Mouse (Mus musculus) heart, postnatal 0 days (tissue): ENCODE measurements around the gene Lrpprc. TPM values are rescaled to one million over a fixed set of nuclear protein-coding genes. Genes with fewer than 3 reads are reported as not detected.

ENCODE experiments used
- ATAC-seq: fragments of 200-750 bp; cut with Nextera tagmentation; 2 replicates; pipeline ENCODE4 v1.8.0; 2017; ENCODE audit warnings: low read depth, moderate number of reproducible peaks, moderate library complexity; ENCODE audit not compliant: insufficient read depth
- DNase-seq: peaks from one replicate; pipeline ENCODE4 v3.0.0-alpha.2; 2016; ENCODE audit warnings: low spot score
- H3K27ac ChIP-seq: fragments of 300-500 bp; sonication (generic); 2 replicates; pipeline ENCODE4 v1.5.1; 2014; ENCODE audit warnings: low read depth, mild to moderate bottlenecking
- H3K27me3 ChIP-seq: fragments of 300-500 bp; sonication (generic); 2 replicates; pipeline ENCODE4 v1.6.1; 2014; ENCODE audit warnings: low read length, mixed read lengths; ENCODE audit not compliant: control insufficient read depth, insufficient read depth
- H3K36me3 ChIP-seq: fragments of 300-500 bp; sonication (generic); replicated peaks from 2 replicates; pipeline ENCODE4 v1.6.1; 2014; ENCODE audit warnings: low read length, mixed read lengths; ENCODE audit not compliant: control insufficient read depth, insufficient read depth
- H3K4me1 ChIP-seq: fragments of 300-500 bp; sonication (generic); 2 replicates; pipeline ENCODE4 v1.6.1; 2014; ENCODE audit warnings: antibody characterized with exemption; ENCODE audit not compliant: control insufficient read depth, insufficient read depth
- H3K4me2 ChIP-seq: fragments of 300-500 bp; sonication (generic); 2 replicates; pipeline ENCODE4 v1.6.1; 2014; ENCODE audit warnings: low read depth, mild to moderate bottlenecking, low read length, moderate library complexity
- H3K4me3 ChIP-seq: fragments of 300-500 bp; sonication (generic); 2 replicates; pipeline ENCODE4 v1.5.1; 2014; ENCODE audit warnings: low read depth, low read length
- H3K9ac ChIP-seq: fragments of 300-500 bp; sonication (generic); replicated peaks from 2 replicates; pipeline ENCODE4 v1.6.1; 2014; ENCODE audit warnings: low read depth, low read length, mixed read lengths
- H3K9me3 ChIP-seq: fragments of 300-500 bp; sonication (generic); replicated peaks from 2 replicates; pipeline ENCODE4 v1.6.1; 2016; ENCODE audit warnings: low read length; ENCODE audit not compliant: control insufficient read depth
- CTCF ChIP-seq: IDR thresholded peaks from 2 replicates; pipeline ENCODE4 v1.5.1; 2016; ENCODE audit warnings: antibody characterized with exemption, control low read depth, low read depth
- EP300 ChIP-seq: IDR thresholded peaks from 2 replicates; pipeline ENCODE4 v1.6.1; 2016; ENCODE audit warnings: antibody characterized with exemption, low read depth
- WGBS: fragments of 180-500 bp; shearing (Covaris S2); extraction: QIAGEN DNeasy Blood & Tissue Kit; methylation state at CpG from one replicate; pipeline ENCODE4 v1.1.7; 2014; 5-methylcytosine and 5-hydroxymethylcytosine counted together
- polyA plus RNA-seq: library from polyadenylated mRNA; unstranded; fragments of >200 nt; fragmentation: Nextera tagmentation; extraction: Ambion mirVana; gene quantifications from 2 replicates; pipeline ENCODE4 v1.2.1, GENCODE M21; 2015
- total RNA-seq: library from RNA; depleted of rRNA; stranded (reverse); fragments of >200 nt; gene quantifications from 2 replicates; pipeline ENCODE4 v1.2.3, GENCODE M21; 2014; ENCODE audit warnings: low replicate concordance

The Lrpprc gene
- total and polyA plus RNA-seq, 2 experiments from 2014 or later, result 68.0 to 94.6 TPM

DNA sequence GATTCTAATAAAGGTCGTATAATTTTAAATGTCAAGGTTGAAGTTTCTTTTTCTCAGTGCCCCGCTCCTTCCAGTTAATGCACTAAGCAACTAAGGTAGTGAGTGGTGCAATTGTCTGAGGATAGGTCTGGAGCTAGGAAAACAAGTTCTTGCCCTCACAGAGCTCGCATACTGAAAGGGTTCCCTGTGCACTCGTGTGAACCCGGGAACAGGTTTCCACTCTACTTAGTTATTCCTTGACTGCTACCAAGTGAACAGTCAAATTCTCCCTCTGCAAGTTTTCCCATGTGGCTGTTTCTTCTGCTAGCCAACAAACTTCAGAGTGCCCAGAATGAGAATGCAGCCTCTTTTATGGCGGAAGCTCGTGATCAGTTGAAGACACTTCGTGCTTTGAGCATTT, 567 bp upstream of the Lrpprc start:
- Histone ChIP-seq H3K27ac (peak overlapping the region; percentile 86), H3K9me3 (no peaks in the 10 kb centered on the region), H3K27me3 (no peaks in the 10 kb centered on the region), H3K36me3 (peaks cover 10% of the 10 kb centered on the region; the same call in 1 of the 2 replicates), H3K9ac (peak overlapping the region; percentile 66), H3K4me3 (peak overlapping the region; percentile 89), H3K4me2 (peak overlapping the region; percentile 81), H3K4me1 (peaks cover 16% of the 10 kb centered on the region)
- TF ChIP-seq CTCF (no peak), EP300 (no peak)
- ATAC-seq (no peak), DNase-seq (no peak)
- 4% methylated on average over 8 of the region's 8 CpGs for WGBS

DNA sequence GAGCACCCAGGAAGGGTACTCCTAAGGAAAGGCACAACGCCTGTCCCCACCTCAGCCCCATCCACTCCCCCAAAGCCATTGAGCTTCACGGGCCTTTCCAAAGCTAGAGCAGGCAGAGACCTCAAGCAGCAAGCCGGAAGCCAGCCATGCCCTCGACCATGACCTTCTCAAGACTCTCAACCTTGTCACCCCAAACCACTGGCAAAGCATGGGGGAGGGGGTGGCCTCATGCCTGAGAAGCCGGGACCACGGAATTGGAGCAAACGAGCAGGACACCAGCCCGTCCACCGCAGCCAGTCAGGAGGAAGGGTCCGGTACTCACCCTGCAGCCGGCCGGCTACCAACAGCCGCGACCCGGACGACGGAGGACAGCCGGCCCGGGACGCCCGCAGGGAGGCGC, 546 bp downstream of the Lrpprc start:
- H3K4me1 ChIP-seq, result peaks cover 16% of the 10 kb centered on the region
- no peaks in the 10 kb centered on the region for H3K27me3 ChIP-seq
- DNase-seq (no peak), ATAC-seq (peak; percentile 5; the same call in 1 of the 2 replicates)
- TF ChIP-seq EP300, result no peak
- TF ChIP-seq CTCF, result no peak
- peak overlapping the region; percentile 89 for H3K4me3 ChIP-seq
- H3K4me2 ChIP-seq, result peak overlapping the region; percentile 81
- WGBS, result 0% methylated on average over 22 of the region's 22 CpGs
- peak overlapping the region; percentile 82 for H3K9ac ChIP-seq
- H3K27ac ChIP-seq, result peak overlapping the region; percentile 86
- H3K36me3 ChIP-seq, result peaks cover 10% of the 10 kb centered on the region; the same call in 1 of the 2 replicates
- H3K9me3 ChIP-seq, result no peaks in the 10 kb centered on the region

DNA sequence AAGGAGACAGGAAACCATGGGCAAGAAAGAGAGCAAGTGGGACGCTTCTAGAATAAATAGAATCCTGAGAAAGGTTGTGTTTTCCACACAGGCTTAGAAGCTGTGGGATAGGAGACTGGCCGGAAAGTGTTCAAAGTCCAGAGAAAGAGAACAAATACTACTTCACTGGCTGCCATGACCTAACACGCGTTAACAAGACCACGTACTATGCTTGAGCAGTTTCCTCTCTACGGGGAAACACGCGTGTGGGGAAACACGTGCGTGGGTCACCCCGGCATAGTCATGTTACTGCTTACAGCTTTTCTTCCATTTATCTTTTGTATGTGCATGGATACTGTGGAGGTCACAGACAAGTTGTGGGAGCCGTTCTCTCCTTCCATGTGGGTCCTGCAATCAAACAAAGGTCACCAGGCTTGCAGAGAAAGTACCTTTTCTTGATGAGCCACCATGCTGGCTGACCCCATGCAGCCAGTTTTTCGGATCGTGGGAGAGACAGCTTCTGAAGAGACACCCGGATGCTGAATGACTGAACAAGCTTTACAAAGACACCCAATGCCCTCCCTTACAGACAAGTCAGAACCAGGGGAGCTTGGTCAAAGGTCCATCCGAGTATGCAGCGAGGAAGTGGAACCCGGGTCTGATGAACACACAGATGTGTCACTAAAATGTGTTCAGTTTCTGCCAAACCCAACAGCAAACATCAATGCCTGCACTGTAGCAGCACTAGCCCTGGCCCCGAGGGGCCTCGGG, 2.0 kb downstream of the Lrpprc start:
- peaks cover 16% of the 10 kb centered on the region for H3K4me1 ChIP-seq
- no peak overlapping the region for H3K4me2 ChIP-seq
- no peaks in the 10 kb centered on the region for H3K27me3 ChIP-seq
- no peak overlapping the region for H3K4me3 ChIP-seq
- H3K9me3 ChIP-seq, result no peaks in the 10 kb centered on the region
- ATAC-seq (no peak), DNase-seq (no peak)
- 85% methylated on average over 20 of the region's 20 CpGs for WGBS
- no peak overlapping the region for H3K9ac ChIP-seq
- TF ChIP-seq CTCF, result no peak
- no peak for TF ChIP-seq EP300
- H3K27ac ChIP-seq, result no peak overlapping the region
- H3K36me3 ChIP-seq, result peaks cover 10% of the 10 kb centered on the region; the same call in 1 of the 2 replicates

DNA sequence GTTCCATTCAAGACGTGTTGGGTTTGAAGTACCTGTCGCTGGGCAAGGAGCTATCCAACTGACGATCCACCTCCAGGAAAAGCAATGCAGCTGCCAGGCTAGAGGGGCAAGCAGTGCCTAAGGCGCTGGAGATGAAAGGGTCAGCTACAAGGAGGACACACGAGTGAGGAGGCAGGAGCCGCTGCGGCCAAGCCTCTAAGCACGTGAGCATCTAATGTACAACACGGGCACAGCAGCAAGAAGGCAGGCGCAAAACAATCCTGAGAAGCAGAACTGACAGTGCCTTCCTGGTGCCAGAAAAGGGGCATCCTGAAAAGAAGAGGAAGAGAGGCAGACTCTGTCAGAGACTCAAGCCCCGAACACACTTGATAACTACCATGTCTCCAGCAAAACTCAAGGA, 3.1 kb downstream of the Lrpprc start:
- Histone ChIP-seq H3K9me3 (no peaks in the 10 kb centered on the region), H3K36me3 (peaks cover 10% of the 10 kb centered on the region; the same call in 1 of the 2 replicates), H3K27ac (no peak overlapping the region), H3K4me2 (no peak overlapping the region), H3K4me3 (no peak overlapping the region), H3K9ac (no peak overlapping the region), H3K27me3 (no peaks in the 10 kb centered on the region), H3K4me1 (peaks cover 16% of the 10 kb centered on the region)
- no peak for TF ChIP-seq EP300
- TF ChIP-seq CTCF, result no peak
- WGBS, result 86% methylated on average over 11 of the region's 11 CpGs
- DNase-seq (no peak), ATAC-seq (no peak)

DNA sequence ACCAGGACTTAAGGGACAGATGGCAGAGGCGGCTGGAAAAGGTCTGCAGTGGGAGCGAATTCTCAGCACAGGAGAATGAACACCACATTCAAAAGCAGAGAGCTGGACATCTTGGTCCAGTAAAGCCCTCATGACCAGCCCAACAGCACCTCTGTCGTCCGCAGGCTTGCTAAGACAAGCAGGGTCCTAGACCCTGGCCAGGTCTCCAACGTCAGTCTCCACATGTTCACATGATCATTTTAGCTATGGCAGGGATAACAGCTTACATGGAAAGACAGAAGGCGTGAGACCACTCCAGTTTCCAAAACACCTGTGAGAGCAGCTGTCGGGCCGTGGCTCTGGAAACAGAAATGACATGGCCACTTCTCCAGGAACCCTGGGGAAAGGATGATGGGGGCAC, 3.7 kb downstream of the Lrpprc start:
- TF ChIP-seq EP300, result no peak
- no peak for TF ChIP-seq CTCF
- Histone ChIP-seq H3K4me1 (peaks cover 14% of the 10 kb centered on the region), H3K4me3 (no peak overlapping the region), H3K4me2 (no peak overlapping the region), H3K9ac (no peak overlapping the region), H3K36me3 (peaks cover 10% of the 10 kb centered on the region; the same call in 1 of the 2 replicates), H3K27ac (no peak overlapping the region), H3K9me3 (no peaks in the 10 kb centered on the region), H3K27me3 (no peaks in the 10 kb centered on the region)
- ATAC-seq, result no peak
- no peak for DNase-seq
- WGBS, result 85% methylated on average over 8 of the region's 8 CpGs

DNA sequence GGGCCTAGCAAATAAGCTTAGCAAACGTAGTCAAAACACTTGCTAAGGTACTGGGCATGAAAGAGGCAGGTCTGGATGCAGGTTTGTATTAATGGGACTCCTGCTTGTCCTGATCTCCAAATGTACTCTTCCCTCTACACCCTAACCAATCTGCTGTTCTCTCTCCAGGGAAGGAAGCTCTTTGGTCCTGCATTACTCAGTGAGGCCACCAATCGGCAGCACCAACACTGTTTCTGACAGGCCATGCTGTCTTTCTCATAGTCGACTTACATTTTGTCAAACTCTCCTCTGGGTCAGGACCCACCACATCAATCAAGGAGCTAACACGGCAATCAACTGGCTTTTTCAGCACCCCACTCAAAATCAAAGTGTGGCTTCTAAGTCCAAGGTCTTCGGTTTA, 5.4 kb downstream of the Lrpprc start:
- peaks cover 8% of the 10 kb centered on the region; the same call in 1 of the 2 replicates for H3K4me1 ChIP-seq
- no peak for ATAC-seq
- no peak overlapping the region for H3K27ac ChIP-seq
- no peak overlapping the region for H3K4me3 ChIP-seq
- H3K27me3 ChIP-seq, result no peaks in the 10 kb centered on the region
- H3K4me2 ChIP-seq, result no peak overlapping the region
- H3K9ac ChIP-seq, result no peak overlapping the region
- H3K36me3 ChIP-seq, result peaks cover 18% of the 10 kb centered on the region
- no peak for DNase-seq
- 77% methylated on average over 5 of the region's 5 CpGs for WGBS
- no peaks in the 10 kb centered on the region for H3K9me3 ChIP-seq
- TF ChIP-seq CTCF, result no peak
- no peak for TF ChIP-seq EP300
